Mouse (Mus musculus) intestine, embryonic 16.5 days (tissue): Measurements from ENCODE around the gene Sdccag8. TPM values are rescaled to one million over a fixed set of nuclear protein-coding genes. Genes with fewer than 3 reads are reported as not detected.

Experiments used
- ATAC-seq: fragments of 200-750 bp; cut with Nextera tagmentation; 2 replicates; pipeline ENCODE4 v1.8.0; 2017; ENCODE audit warnings: moderate TSS enrichment, moderate library complexity
- H3K27ac ChIP-seq: fragments of 300-500 bp; sonication (generic); 2 replicates; pipeline ENCODE4 v1.5.1; 2014; ENCODE audit warnings: mild to moderate bottlenecking, low read length
- H3K27me3 ChIP-seq: fragments of 300-500 bp; sonication (generic); replicated peaks from 2 replicates; pipeline ENCODE4 v1.6.1; 2014; ENCODE audit warnings: low read length, control low read depth, mixed read lengths; ENCODE audit not compliant: control insufficient read depth, insufficient read depth
- H3K36me3 ChIP-seq: fragments of 300-500 bp; sonication (generic); 2 replicates; pipeline ENCODE4 v1.6.1; 2014; ENCODE audit warnings: low read length, control low read depth; ENCODE audit not compliant: control insufficient read depth, insufficient read depth
- H3K4me1 ChIP-seq: fragments of 300-500 bp; sonication (generic); 2 replicates; pipeline ENCODE4 v1.6.1; 2014; ENCODE audit warnings: low read length, control low read depth, mixed read lengths; ENCODE audit not compliant: control insufficient read depth, insufficient read depth
- H3K4me2 ChIP-seq: fragments of 300-500 bp; sonication (generic); 2 replicates; pipeline ENCODE4 v1.6.1; 2014; ENCODE audit warnings: low read depth, low read length, control low read depth
- H3K4me3 ChIP-seq: fragments of 300-500 bp; sonication (generic); 2 replicates; pipeline ENCODE4 v1.5.1; 2014; ENCODE audit warnings: mild to moderate bottlenecking, low read length
- H3K9ac ChIP-seq: fragments of 300-500 bp; sonication (generic); 2 replicates; pipeline ENCODE4 v1.6.1; 2014; ENCODE audit warnings: low read depth, low read length
- H3K9me3 ChIP-seq: fragments of 300-500 bp; sonication (generic); 2 replicates; pipeline ENCODE4 v1.6.1; 2016; ENCODE audit warnings: low read length, control low read depth; ENCODE audit not compliant: control insufficient read depth
- WGBS: fragments of 180-500 bp; shearing (Covaris S2); extraction: QIAGEN DNeasy Blood & Tissue Kit; methylation state at CpG from one replicate; pipeline ENCODE4 v1.1.7; 2014; 5-methylcytosine and 5-hydroxymethylcytosine counted together
- polyA plus RNA-seq: library from polyadenylated mRNA; unstranded; fragments of >200 nt; fragmentation: Nextera tagmentation; extraction: Ambion mirVana; gene quantifications from 2 replicates; pipeline ENCODE4 v1.2.1, GENCODE M21; 2015

The Sdccag8 gene
- polyA plus RNA-seq, 1 experiment from 2014 or later = 30.3 TPM

DNA sequence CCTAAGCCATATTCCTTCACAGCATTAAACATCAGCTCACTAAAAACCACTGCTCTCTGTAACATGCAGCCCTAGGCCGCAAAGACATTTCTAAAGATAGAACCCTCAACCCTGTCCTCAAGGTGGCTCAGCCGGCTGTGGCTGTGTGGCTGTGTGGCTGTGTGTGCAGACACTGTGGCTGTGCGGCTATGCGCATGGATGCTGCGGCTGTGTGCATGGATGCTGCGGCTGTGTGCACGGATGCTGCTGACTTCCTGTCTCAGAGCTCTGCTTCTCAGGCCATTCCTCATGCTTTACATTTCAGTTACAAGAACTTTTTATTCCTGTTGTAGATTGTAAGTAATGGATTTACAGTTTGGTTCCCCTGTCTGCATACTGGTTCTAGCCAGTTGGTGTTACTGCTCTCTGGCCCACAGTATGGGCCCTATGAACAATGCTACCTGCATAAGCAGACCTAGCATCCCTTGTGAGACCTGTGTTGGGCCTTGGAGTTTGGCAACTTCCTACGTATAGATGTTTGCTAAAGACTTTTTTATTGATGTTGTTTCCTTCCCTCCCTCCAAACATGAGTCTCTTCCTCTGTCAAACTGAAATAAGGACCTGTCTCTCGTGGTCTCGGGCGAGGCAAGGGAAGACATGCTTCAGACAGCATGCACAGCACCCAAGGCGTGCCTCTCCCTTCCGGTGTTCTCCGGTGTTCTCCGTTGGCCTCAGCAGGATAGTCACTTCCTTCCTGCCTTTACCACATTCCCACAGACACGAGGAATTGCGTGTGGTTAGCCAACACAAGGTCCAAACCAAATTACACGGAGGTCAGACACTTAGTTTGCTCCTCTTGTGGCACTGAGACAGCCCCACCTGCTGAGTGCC, 178.9 kb downstream of the Sdccag8 start:
- H3K4me2 ChIP-seq = no peak overlapping the region
- peaks cover 15% of the 10 kb centered on the region for H3K4me1 ChIP-seq
- no peak overlapping the region for H3K9ac ChIP-seq
- no peak overlapping the region for H3K4me3 ChIP-seq
- no peaks in the 10 kb centered on the region for H3K9me3 ChIP-seq
- no peak overlapping the region for H3K27ac ChIP-seq
- H3K27me3 ChIP-seq = no peaks in the 10 kb centered on the region
- no peaks in the 10 kb centered on the region for H3K36me3 ChIP-seq
- ATAC-seq = no peak
- WGBS = 81% methylated on average over 18 of the region's 18 CpGs

DNA sequence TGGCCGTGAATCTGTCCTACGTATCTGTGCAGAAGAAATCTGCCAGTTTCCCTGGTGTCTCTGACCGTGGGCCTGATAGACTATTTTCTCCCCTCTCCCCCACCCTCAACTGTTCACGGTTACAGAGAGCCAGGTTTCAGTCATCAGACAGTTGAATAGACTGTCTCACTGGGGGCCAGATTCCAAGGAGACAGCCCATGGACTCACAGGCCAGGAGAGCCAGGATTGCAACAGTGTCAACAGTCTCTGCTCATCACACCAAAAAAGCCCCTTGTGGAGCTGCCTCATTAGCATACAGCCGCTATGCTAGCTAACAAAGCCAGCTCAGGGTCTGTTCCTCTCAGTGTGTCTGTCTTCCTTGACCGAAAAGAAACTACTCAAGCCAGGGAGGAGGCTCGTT, 179.6 kb downstream of the Sdccag8 start:
- no peak overlapping the region for H3K27ac ChIP-seq
- H3K36me3 ChIP-seq = no peaks in the 10 kb centered on the region
- no peak for ATAC-seq
- H3K4me2 ChIP-seq = no peak overlapping the region
- no peak overlapping the region for H3K9ac ChIP-seq
- 57% methylated on average over 7 of the region's 7 CpGs for WGBS
- H3K4me1 ChIP-seq = peaks cover 15% of the 10 kb centered on the region
- no peaks in the 10 kb centered on the region for H3K9me3 ChIP-seq
- no peak overlapping the region for H3K4me3 ChIP-seq
- no peaks in the 10 kb centered on the region for H3K27me3 ChIP-seq

DNA sequence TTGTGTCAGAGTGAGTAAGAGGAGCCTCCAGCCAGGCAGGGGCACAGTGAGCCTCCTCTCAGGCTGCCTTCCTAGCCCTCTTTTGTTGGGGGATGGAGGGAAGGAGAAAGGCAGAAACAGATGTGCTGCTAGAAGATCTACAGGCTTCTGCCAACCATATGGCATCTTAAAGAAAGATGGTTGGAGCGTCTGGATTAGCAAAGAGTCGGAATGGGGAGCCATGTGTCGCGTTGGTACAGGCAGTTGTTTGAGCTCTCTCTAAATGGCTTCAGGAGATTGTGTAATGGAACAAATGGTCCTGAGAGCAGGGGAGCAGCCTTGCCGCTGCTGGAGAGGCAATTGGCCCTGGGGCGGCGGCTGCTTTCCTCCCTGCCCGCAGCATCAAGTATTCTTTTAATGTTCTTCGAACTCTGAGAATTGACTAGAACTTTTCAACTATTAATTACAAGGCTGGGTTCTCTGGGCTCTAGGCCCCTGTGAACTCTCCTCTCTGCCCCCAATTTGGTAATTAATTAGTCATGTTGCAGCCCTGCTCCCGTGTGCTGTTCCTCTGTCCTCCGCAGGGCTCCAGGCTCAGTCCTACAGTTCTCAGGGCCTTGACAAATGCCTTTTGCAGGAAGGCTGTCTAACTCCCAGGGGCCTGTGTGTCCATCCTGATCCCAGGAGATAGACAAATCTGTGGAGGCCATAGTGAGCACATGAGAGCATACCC, 180.4 kb downstream of the Sdccag8 start:
- no peaks in the 10 kb centered on the region for H3K9me3 ChIP-seq
- H3K4me1 ChIP-seq = peaks cover 15% of the 10 kb centered on the region
- H3K36me3 ChIP-seq = no peaks in the 10 kb centered on the region
- H3K9ac ChIP-seq = no peak overlapping the region
- no peak overlapping the region for H3K4me2 ChIP-seq
- H3K27me3 ChIP-seq = no peaks in the 10 kb centered on the region
- 57% methylated on average over 11 of the region's 11 CpGs for WGBS
- no peak overlapping the region; the same call in 1 of the 2 replicates for H3K27ac ChIP-seq
- no peak overlapping the region for H3K4me3 ChIP-seq
- ATAC-seq = no peak; the same call in 1 of the 2 replicates

DNA sequence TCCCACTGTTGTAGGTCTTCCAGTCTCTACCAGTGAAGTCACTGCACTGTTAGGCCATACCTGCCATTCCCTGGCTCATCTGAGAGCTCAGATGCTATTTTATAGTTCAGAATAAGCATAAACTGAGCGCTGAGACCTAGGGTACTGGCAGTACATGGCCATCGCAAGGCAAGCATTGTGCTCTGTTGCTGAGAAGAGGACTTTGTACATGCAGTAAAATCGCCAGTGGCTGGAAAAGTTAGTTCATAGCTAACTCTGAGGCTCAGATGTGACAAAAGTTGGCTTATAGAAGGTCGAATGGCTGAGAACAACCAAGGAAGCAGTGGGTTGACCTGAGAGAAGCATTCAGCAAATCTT, 180.9 kb downstream of the Sdccag8 start:
- Histone ChIP-seq H3K27me3 (no peaks in the 10 kb centered on the region), H3K4me3 (no peak overlapping the region), H3K9me3 (no peaks in the 10 kb centered on the region), H3K27ac (peak overlapping the region; percentile 17), H3K9ac (no peak overlapping the region), H3K4me2 (no peak overlapping the region), H3K36me3 (no peaks in the 10 kb centered on the region), H3K4me1 (peaks cover 15% of the 10 kb centered on the region)
- WGBS = 58% methylated on average over 4 of the region's 4 CpGs
- ATAC-seq = peak; percentile 52

DNA sequence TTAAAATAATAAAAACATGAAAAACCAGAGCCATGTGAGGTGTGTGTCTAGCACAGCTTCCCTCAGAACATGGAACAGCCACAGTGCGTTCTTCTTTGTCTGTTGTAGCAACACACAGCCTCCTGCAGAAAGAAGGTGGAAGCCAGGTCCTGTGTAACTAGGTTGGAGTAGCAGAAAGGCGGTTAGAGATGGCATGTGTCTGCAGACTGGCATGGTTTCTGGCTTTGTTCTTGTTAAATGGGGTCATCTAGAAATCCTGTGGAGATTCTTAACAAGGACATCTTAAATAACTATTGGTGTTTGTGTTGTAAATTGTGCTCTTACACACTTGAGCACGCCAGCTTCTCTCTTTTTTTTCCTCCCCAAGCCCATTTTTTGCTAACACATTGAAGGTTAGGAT, 181.7 kb downstream of the Sdccag8 start:
- Histone ChIP-seq H3K9me3 (no peaks in the 10 kb centered on the region), H3K4me3 (no peak overlapping the region), H3K27me3 (no peaks in the 10 kb centered on the region), H3K9ac (no peak overlapping the region), H3K4me2 (no peak overlapping the region), H3K4me1 (peaks cover 15% of the 10 kb centered on the region), H3K27ac (0 out of 2 replicates have a peak overlapping the region, but pooled peaks have one; percentile 17), H3K36me3 (no peaks in the 10 kb centered on the region)
- ATAC-seq = no peak
- 89% methylated on average over 3 of the region's 3 CpGs for WGBS

DNA sequence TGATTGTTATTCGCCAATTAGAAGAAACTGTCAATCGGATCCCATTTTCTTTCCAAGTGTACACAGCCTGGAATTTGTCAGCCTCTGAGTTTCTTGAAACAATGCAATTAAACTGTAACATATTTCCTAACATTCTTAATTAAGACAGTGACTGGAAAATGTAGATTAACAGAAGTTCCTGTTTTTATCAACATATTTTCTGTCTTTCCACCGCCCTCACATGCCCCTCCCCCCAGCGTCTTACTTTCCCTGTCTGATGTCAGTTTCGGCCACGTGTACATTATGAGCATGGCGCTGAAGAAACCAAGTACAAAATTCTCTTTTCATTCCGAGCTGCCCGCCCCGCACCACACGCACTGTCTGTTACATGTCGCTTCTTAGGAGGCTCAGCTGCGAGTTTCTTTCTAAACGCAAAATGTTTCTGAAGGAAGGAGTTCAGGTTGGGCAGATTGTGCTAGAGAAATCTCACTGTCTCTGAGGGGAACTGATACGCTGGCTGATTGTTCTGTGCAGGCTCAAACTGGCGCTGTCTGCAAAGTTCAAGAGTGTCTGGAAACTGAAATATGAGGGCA, 182.3 kb downstream of the Sdccag8 start:
- WGBS = 41% methylated on average over 16 of the region's 16 CpGs
- Histone ChIP-seq H3K36me3 (no peaks in the 10 kb centered on the region), H3K4me2 (peak overlapping the region; percentile 19; the same call in 1 of the 2 replicates), H3K9ac (peak overlapping the region; percentile 27; the same call in 1 of the 2 replicates), H3K4me1 (peaks cover 15% of the 10 kb centered on the region), H3K9me3 (no peaks in the 10 kb centered on the region), H3K4me3 (no peak overlapping the region), H3K27ac (0 out of 2 replicates have a peak overlapping the region, but pooled peaks have one; percentile 35), H3K27me3 (no peaks in the 10 kb centered on the region)
- ATAC-seq = no peak

DNA sequence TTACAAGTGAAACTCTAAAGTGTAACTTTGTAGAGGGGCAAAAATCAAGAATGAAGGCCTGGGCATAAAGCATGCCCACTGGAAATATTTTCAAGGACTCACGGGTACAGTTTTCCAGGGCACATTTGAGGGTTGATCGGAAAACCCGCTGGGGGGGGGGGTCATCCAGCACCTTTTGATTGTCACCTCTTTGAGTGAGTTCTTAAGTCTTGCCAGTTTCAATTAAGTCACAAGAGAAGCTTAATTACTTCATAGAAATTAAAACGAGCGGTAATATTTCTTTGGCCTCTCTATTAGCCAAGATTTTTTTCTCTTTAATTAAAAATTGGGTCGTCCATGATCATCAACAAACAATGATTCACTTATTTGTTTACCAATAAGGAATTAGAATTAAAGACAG, 182.8 kb downstream of the Sdccag8 start:
- WGBS = 66% methylated on average over 6 of the region's 6 CpGs
- H3K4me3 ChIP-seq = peak overlapping the region; percentile 49; the same call in 1 of the 2 replicates
- H3K4me2 ChIP-seq = peak overlapping the region; percentile 19; the same call in 1 of the 2 replicates

DNA sequence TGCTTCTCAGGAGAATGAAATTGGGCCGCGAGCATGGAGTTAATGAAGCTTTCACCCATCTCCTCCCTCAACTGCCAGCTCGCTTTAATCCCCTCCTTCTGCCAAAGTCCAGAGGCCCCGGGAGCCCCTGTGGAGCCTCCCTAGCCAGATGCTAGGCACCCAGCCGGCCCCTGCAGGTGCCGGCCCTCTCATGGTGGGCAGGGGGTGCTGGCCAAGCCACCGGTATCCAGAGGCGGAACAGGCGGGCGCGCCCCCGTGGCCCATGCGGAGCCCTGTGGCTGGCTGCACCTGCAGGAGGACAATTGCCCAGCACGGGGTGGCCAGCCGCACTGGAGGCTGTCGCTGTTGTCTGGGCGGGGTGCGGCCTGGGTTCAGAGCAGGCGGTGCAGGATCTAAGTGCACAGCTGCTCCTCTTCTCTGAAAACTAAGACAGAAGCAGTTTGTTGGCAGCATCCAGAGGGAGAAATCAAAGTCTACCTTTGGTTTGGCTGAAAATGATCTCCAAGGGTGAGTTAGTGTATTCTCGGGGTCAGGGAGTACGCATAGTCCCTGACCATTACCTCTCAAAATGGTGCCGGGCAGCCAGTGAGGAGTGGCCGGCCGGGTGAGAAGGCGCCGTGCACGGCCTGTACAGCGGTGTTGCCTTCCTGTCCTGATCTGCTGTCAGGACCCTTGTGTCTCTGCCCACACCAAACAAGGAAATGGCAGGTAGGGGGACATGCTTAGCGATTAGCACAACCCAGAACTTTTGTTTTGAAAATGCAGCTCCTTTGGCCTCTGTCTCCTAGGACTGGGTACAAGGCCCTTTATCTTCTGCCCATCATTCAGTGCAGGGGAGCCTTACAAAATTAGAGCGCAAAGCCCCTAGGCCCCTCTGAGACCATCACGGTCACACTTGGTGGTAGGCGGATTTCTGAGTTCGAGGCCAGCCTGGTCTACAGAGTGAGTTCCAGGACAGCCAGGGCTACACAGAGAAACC, 183.5 kb downstream of the Sdccag8 start:
- Histone ChIP-seq H3K9ac (peak overlapping the region; percentile 70), H3K27me3 (no peaks in the 10 kb centered on the region), H3K4me2 (peak overlapping the region; percentile 51), H3K36me3 (no peaks in the 10 kb centered on the region), H3K4me3 (peak overlapping the region; percentile 49), H3K9me3 (no peaks in the 10 kb centered on the region), H3K4me1 (peaks cover 15% of the 10 kb centered on the region), H3K27ac (peak overlapping the region; percentile 87)
- 43% methylated on average over 33 of the region's 33 CpGs for WGBS
- peak; percentile 87 for ATAC-seq

More for the DNA sequence above, 182.8 kb downstream of the Sdccag8 start:
- ATAC-seq = no peak
- H3K27me3 ChIP-seq = no peaks in the 10 kb centered on the region
- no peaks in the 10 kb centered on the region for H3K9me3 ChIP-seq
- peak overlapping the region; percentile 27; the same call in 1 of the 2 replicates for H3K9ac ChIP-seq
- H3K36me3 ChIP-seq = no peaks in the 10 kb centered on the region
- peaks cover 15% of the 10 kb centered on the region for H3K4me1 ChIP-seq
- 0 out of 2 replicates have a peak overlapping the region, but pooled peaks have one; percentile 35 for H3K27ac ChIP-seq
